Mouse (Mus musculus) intestine, embryonic 15.5 days (tissue): Measurements from ENCODE around the gene Ttc39a. TPM values are rescaled to one million over a fixed set of nuclear protein-coding genes. Genes with fewer than 3 reads are reported as not detected.
A peak's percentile ranks its signal among the peaks of the same experiment; 100 is the strongest.

Experiments
- ATAC-seq: fragments of 200-750 bp; cut with Nextera tagmentation; 2 replicates; pipeline ENCODE4 v1.8.0; 2017; ENCODE audit warnings: moderate TSS enrichment, moderate library complexity
- H3K27ac ChIP-seq: fragments of 300-500 bp; sonication (generic); 2 replicates; pipeline ENCODE4 v1.5.1; 2015; ENCODE audit warnings: mild to moderate bottlenecking, inconsistent platforms
- H3K27me3 ChIP-seq: fragments of 300-500 bp; sonication (generic); replicated peaks from 2 replicates; pipeline ENCODE4 v1.6.1; 2015; ENCODE audit warnings: inconsistent platforms
- H3K36me3 ChIP-seq: fragments of 300-500 bp; sonication (generic); 2 replicates; pipeline ENCODE4 v1.6.1; 2015; ENCODE audit warnings: inconsistent platforms
- H3K4me1 ChIP-seq: fragments of 300-500 bp; sonication (generic); replicated peaks from 2 replicates; pipeline ENCODE4 v1.6.1; 2015; ENCODE audit warnings: inconsistent platforms
- H3K4me2 ChIP-seq: fragments of 300-500 bp; sonication (generic); replicated peaks from 2 replicates; pipeline ENCODE4 v1.6.1; 2015; ENCODE audit warnings: mild to moderate bottlenecking, inconsistent platforms
- H3K4me3 ChIP-seq: fragments of 300-500 bp; sonication (generic); replicated peaks from 2 replicates; pipeline ENCODE4 v1.5.1; 2015; ENCODE audit warnings: inconsistent platforms
- H3K9ac ChIP-seq: fragments of 300-500 bp; sonication (generic); 2 replicates; pipeline ENCODE4 v1.6.1; 2015; ENCODE audit warnings: inconsistent platforms
- H3K9me3 ChIP-seq: fragments of 300-500 bp; sonication (generic); 2 replicates; pipeline ENCODE4 v1.6.1; 2016; ENCODE audit warnings: inconsistent platforms
- WGBS: fragments of 180-500 bp; shearing (Covaris S2); methylation state at CpG from one replicate; pipeline ENCODE4 v1.1.7; 2015; 5-methylcytosine and 5-hydroxymethylcytosine counted together
- polyA plus RNA-seq: library from polyadenylated mRNA; unstranded; fragments of >200 nt; fragmentation: Nextera tagmentation; extraction: Ambion mirVana; gene quantifications from 2 replicates; pipeline ENCODE4 v1.2.1, GENCODE M21; 2015

The Ttc39a gene
- polyA plus RNA-seq, 1 experiment from 2014 or later: 17.0 TPM

DNA sequence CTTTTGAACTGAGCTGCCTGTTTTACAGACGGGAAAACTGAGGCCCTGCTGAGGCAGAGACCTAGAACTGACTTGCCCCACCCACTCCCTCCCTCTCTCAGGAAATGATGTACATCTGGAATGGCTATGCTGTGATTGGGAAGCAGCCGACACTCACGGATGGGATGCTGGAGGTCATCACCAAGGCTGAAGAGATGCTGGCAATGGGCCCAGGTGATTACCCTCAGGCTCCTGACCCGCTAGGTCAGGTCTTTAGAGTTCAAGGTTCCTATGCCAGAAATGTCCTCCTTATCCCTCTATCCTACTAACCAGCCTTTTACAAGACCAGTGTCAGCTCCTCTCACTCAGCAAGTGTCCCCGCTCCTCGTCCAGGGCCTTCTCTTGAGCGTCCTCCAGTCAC, 35.7 kb downstream of the Ttc39a start:
- no peak for ATAC-seq
- 87% methylated on average over 7 of the region's 7 CpGs for WGBS
- H3K4me3 ChIP-seq: no peak overlapping the region

DNA sequence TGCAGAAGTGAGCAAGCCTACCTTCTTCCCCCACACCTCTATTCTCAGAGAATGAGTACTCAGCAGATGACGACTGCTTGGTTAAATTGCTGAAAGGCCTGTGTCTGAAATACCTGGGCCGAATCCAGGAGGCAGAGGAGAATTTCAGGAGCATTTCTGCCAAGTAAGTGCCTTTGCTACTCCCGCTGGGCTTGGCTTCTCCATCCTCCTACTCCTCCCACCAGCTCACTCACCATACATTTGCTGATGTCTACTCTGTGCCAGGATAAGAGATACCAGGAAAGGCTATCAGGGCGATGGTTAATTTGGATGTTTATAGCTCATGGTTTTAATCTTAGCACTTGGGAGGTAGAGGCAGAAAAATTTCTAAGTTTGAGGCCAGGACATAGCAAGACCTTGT, 36.2 kb downstream of the Ttc39a start:
- no peak overlapping the region for H3K4me3 ChIP-seq
- no peaks in the 10 kb centered on the region for H3K9me3 ChIP-seq
- ATAC-seq: no peak
- no peaks in the 10 kb centered on the region for H3K27me3 ChIP-seq
- no peak overlapping the region for H3K9ac ChIP-seq
- no peaks in the 10 kb centered on the region for H3K36me3 ChIP-seq
- no peak overlapping the region for H3K27ac ChIP-seq
- 86% methylated on average over 4 of the region's 4 CpGs for WGBS
- H3K4me2 ChIP-seq: no peak overlapping the region
- no peaks in the 10 kb centered on the region for H3K4me1 ChIP-seq

More for the DNA sequence above, 35.7 kb downstream of the Ttc39a start:
- Histone ChIP-seq H3K9me3 (no peaks in the 10 kb centered on the region), H3K36me3 (no peaks in the 10 kb centered on the region), H3K27me3 (no peaks in the 10 kb centered on the region), H3K27ac (no peak overlapping the region), H3K4me1 (no peaks in the 10 kb centered on the region), H3K4me2 (no peak overlapping the region), H3K9ac (no peak overlapping the region)

DNA sequence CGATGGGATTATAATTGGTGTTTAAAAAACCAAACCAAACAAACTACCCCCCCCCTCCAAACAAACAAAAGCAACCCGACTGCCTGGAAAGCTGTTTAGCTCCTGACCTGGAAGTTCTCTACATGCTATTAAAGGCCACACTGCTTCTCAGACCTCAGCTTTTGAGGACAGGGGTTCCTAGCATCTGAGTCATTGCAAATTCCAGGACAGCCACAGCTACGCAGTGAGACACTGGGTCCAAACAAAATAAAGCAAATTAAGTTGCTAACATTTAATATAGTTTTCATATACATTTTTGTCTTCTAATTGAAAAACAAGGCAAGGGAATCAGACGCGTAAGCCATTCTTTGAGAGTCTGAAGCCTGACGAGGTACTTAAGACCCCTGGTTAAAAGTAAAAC, 38.0 kb downstream of the Ttc39a start:
- Histone ChIP-seq H3K4me2 (no peak overlapping the region), H3K27ac (no peak overlapping the region), H3K36me3 (no peaks in the 10 kb centered on the region), H3K9me3 (no peaks in the 10 kb centered on the region), H3K9ac (no peak overlapping the region), H3K4me1 (no peaks in the 10 kb centered on the region), H3K27me3 (no peaks in the 10 kb centered on the region), H3K4me3 (no peak overlapping the region)
- ATAC-seq: no peak
- 70% methylated on average over 6 of the region's 6 CpGs for WGBS

DNA sequence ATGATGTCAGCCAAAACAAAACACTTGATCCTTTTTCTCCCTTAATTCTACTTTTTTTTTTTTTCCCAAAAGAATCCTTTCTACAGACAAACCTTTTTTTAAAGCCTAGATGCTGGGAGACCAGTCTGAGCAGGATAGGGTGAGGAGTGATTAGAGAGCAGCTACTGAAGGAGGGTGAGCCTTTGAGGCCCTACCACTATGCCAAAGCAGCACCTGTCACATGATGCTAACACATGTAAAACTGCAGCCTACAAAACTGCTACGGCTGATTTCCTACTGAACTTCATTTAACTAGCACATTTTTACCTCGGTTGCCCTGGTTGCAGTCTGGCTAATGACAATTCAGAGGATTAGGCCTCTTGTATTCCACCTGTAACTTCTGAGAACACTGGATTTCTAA, 38.5 kb downstream of the Ttc39a start:
- H3K9ac ChIP-seq: no peak overlapping the region
- H3K4me3 ChIP-seq: no peak overlapping the region
- 87% methylated on average over 2 of the region's 2 CpGs for WGBS
- no peaks in the 10 kb centered on the region for H3K36me3 ChIP-seq
- no peaks in the 10 kb centered on the region for H3K9me3 ChIP-seq
- no peak overlapping the region for H3K27ac ChIP-seq
- H3K4me2 ChIP-seq: no peak overlapping the region
- peak; percentile 64; the same call in 1 of the 2 replicates for ATAC-seq
- no peaks in the 10 kb centered on the region for H3K4me1 ChIP-seq
- no peaks in the 10 kb centered on the region for H3K27me3 ChIP-seq

GRCm38 (mm10) chr4:109445397-109445796, 39.0 kb downstream of the Ttc39a start:
- Histone ChIP-seq H3K9ac (no peak overlapping the region), H3K27me3 (no peaks in the 10 kb centered on the region), H3K4me1 (no peaks in the 10 kb centered on the region), H3K9me3 (no peaks in the 10 kb centered on the region), H3K36me3 (no peaks in the 10 kb centered on the region), H3K4me3 (no peak overlapping the region), H3K27ac (no peak overlapping the region), H3K4me2 (no peak overlapping the region)
- 58% methylated on average over 2 of the region's 2 CpGs for WGBS
- peak; percentile 86; the same call in 1 of the 2 replicates for ATAC-seq

DNA sequence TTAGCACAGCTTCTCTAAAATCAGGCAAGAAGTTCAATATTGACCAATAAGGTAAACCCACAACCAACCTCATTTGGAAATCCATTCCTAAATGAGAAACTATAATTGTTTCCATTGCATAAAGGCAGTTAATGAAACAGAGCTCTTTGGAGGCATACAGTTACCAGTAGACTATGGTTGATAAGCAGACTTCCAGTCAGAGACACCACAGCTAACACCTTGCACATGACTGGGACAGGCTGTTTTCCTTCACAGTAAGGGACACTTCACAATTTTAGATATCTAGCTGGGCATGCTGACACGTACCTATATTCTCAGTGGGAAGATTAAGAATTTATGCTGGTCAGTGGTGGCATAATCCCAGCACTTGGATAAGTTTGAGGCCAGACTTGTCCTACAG, 39.5 kb downstream of the Ttc39a start:
- 83% methylated on average over 1 of the region's 1 CpGs for whole genome bisulfite sequencing
- H3K4me3 ChIP-seq: no peak overlapping the region
- no peaks in the 10 kb centered on the region for H3K4me1 ChIP-seq
- no peaks in the 10 kb centered on the region for H3K27me3 ChIP-seq
- H3K27ac ChIP-seq: no peak overlapping the region
- H3K9ac ChIP-seq: no peak overlapping the region
- H3K4me2 ChIP-seq: no peak overlapping the region
- ATAC-seq: no peak
- H3K36me3 ChIP-seq: no peaks in the 10 kb centered on the region
- no peaks in the 10 kb centered on the region for H3K9me3 ChIP-seq

DNA sequence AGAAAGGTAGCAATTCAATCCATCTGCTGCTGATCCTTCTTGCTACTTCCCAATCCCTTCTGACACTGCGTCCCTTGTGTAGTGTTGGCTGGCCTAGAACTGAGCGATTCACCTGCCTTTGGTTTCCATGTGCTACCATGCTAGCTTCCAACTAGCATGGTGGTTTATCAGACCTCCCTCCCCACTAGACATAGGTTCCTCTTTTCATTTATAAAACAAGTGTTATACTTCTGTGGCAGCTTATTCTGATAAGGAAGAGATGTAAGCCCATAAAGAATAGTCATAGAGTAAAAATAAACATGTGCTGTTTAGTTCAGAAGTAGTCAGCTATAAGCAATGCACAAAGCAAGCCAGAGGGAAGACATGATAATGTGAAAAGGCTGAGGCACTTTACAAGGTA, 42.1 kb downstream of the Ttc39a start:
- H3K27me3 ChIP-seq: no peaks in the 10 kb centered on the region
- no peak overlapping the region for H3K4me3 ChIP-seq
- 96% methylated on average over 2 of the region's 2 CpGs for WGBS
- no peak overlapping the region for H3K27ac ChIP-seq
- no peaks in the 10 kb centered on the region for H3K4me1 ChIP-seq
- 0 out of 2 replicates have a peak, but pooled peaks cover 4% of the 10 kb centered on the region for H3K36me3 ChIP-seq
- H3K9ac ChIP-seq: no peak overlapping the region
- no peaks in the 10 kb centered on the region for H3K9me3 ChIP-seq
- ATAC-seq: no peak
- H3K4me2 ChIP-seq: no peak overlapping the region

GRCm38 (mm10) chr4:109456821-109457220, 50.4 kb downstream of the Ttc39a start:
- H3K27ac ChIP-seq: no peak overlapping the region
- WGBS: 86% methylated on average over 6 of the region's 6 CpGs
- no peaks in the 10 kb centered on the region for H3K4me1 ChIP-seq
- no peak for ATAC-seq
- H3K36me3 ChIP-seq: no peaks in the 10 kb centered on the region
- no peaks in the 10 kb centered on the region for H3K27me3 ChIP-seq
- H3K9me3 ChIP-seq: no peaks in the 10 kb centered on the region
- H3K4me3 ChIP-seq: no peak overlapping the region
- no peak overlapping the region for H3K9ac ChIP-seq
- no peak overlapping the region for H3K4me2 ChIP-seq

DNA sequence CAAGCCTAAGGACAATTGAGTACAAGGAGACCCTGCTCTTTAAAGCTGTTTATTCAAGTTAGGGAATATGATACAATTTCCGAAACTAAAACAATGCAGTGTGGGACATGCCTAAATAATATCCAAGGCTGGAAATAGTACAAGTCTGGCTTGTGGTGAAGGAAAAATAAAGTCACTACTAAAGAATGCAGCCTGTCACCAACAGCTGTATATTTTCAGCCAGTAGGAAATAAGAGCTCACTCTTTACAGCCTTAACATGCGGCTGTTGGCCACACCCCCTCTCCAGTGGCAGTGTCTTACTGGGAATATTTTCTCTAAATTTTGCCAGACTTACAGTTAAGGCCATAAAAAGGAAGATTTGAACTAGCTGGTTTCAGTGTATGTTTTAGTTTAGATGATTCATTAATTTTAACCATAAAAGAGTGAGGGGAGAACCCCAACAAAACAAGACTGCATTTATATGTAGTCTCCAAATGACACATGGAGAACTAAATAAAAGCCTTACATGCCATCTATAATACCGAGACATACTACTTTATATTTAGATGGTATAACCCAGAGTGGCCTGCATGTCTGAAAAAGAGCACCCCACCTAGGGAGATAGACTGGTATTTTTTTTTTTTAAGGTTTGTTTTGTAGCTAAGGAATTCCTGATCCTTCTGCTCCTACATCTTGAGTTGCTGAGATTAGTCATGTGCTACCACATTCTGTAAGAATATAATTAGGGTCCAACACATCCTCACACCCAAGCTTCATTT, 54.2 kb downstream of the Ttc39a start:
- Histone ChIP-seq H3K4me2 (no peak overlapping the region), H3K27me3 (no peaks in the 10 kb centered on the region), H3K4me1 (no peaks in the 10 kb centered on the region), H3K36me3 (no peaks in the 10 kb centered on the region), H3K27ac (peak overlapping the region; percentile 64), H3K9ac (no peak overlapping the region), H3K9me3 (no peaks in the 10 kb centered on the region), H3K4me3 (no peak overlapping the region)
- peak; percentile 87 for ATAC-seq
- WGBS: 34% methylated on average over 3 of the region's 3 CpGs

DNA sequence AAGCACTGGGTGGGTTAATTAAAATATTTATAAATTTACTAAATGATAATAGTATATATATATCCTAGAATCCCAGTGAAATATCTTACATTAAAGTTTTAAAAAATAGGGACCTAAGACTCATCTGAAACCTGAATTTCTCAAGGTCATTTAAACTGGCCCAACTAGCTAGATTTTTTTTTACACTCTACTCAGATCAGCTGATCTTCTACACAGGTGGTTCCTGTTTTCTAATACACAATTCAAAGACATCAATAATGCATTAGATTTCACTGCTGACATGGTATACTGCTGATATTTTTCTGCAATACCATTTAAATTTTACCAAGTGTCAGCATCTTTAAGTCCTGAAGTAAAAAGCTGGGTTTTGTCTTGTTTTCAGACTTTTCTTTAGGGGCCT, 57.5 kb downstream of the Ttc39a start:
- Histone ChIP-seq H3K36me3 (no peaks in the 10 kb centered on the region), H3K4me2 (no peak overlapping the region), H3K27me3 (no peaks in the 10 kb centered on the region), H3K9ac (no peak overlapping the region), H3K9me3 (no peaks in the 10 kb centered on the region), H3K27ac (no peak overlapping the region), H3K4me1 (no peaks in the 10 kb centered on the region), H3K4me3 (no peak overlapping the region)
- ATAC-seq: no peak

GRCm38 (mm10) chr4:109467687-109468086, 61.3 kb downstream of the Ttc39a start:
- no peak for ATAC-seq
- H3K27me3 ChIP-seq: no peaks in the 10 kb centered on the region
- H3K4me1 ChIP-seq: no peaks in the 10 kb centered on the region
- H3K4me2 ChIP-seq: no peak overlapping the region
- H3K27ac ChIP-seq: no peak overlapping the region
- no peaks in the 10 kb centered on the region for H3K9me3 ChIP-seq
- no peak overlapping the region for H3K9ac ChIP-seq
- no peaks in the 10 kb centered on the region for H3K36me3 ChIP-seq
- H3K4me3 ChIP-seq: no peak overlapping the region

DNA sequence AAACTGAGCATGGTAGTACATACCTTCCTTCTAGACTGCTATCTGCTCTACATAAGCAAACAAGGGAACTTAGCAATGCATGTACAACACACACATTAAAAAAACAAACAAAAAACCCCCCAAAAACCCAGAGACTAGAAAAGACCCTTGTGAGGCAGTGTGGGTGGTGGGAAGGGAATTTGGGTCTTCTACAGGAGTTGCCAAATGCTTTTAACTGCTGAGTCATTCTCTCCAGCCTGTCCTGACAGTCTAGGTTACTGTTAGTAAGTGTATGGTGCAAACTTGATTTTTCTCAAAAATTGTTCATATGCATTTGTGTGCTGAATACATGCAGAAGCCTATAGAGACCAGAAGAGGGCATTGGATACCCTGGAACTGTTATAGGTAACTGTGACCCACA, 65.2 kb downstream of the Ttc39a start:
- ATAC-seq: no peak

DNA sequence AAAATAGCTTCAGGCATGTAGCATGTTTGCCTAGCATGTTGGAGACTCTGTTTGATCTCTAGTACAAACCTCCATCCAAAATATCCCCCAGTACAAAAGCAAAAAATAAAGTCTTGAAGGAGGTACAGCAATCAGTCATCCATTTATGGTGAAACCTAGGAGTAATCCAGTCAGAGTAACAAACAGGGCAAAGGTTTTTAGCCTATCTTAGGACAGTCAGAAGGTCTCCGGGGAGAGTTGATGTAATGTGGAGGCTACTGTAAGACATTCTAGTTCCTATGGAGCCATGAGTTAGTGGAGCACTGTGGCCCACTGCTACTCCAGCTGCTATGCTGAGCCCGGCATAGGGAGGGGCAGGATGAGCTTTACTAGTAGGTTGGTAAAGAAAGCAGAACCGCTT, 66.1 kb downstream of the Ttc39a start:
- Histone ChIP-seq H3K4me2 (no peak overlapping the region), H3K36me3 (no peaks in the 10 kb centered on the region), H3K4me3 (no peak overlapping the region), H3K9ac (no peak overlapping the region), H3K27ac (no peak overlapping the region), H3K9me3 (no peaks in the 10 kb centered on the region), H3K27me3 (no peaks in the 10 kb centered on the region), H3K4me1 (peaks cover 3% of the 10 kb centered on the region; the same call in 1 of the 2 replicates)
- ATAC-seq: no peak
- 86% methylated on average over 3 of the region's 3 CpGs for WGBS

More for the DNA sequence above, 65.2 kb downstream of the Ttc39a start:
- Histone ChIP-seq H3K27ac (no peak overlapping the region), H3K4me3 (no peak overlapping the region), H3K9ac (no peak overlapping the region), H3K36me3 (no peaks in the 10 kb centered on the region), H3K4me1 (peaks cover 3% of the 10 kb centered on the region; the same call in 1 of the 2 replicates), H3K27me3 (no peaks in the 10 kb centered on the region), H3K4me2 (no peak overlapping the region), H3K9me3 (no peaks in the 10 kb centered on the region)
